Comparison of ENCODE assay signal across 15 mouse cellular contexts in genomic region chr4:131083405-131083804, GRCm38 (mm10).
"Had no signal": no experiment of that assay in that cellular context is flagged by ENCODE, and none has a peak within 500 bp of the region (broad histone marks: within the 10 kb centered on the region; RNA-seq: fewer than 3 reads in every experiment).

No protein-coding gene starts in this region.

- H3K4me3 ChIP-seq: left cerebral cortex, adult 2 months; limb, embryonic 10.5 days; liver, embryonic 15.5 days; myocyte; neural tube, embryonic 15.5 days had no signal

- DNase-seq: kidney, postnatal 10 days; kidney, postnatal 4 days; lung, adult 2 months; lung, postnatal 36 days; midbrain, embryonic 14.5 days; spleen, adult 18-20 months; thymus, adult 18-20 months; thymus, postnatal 14 days had no signal

- H3K4me2 ChIP-seq: liver, embryonic 11.5 days; liver, embryonic 15.5 days; neural tube, embryonic 15.5 days had no signal

- H3K9ac ChIP-seq: liver, embryonic 15.5 days; neural tube, embryonic 15.5 days had no signal

- ATAC-seq: lung, postnatal 0 days had no signal

- H3K27ac ChIP-seq: left cerebral cortex, adult 2 months; limb, embryonic 10.5 days; liver, embryonic 15.5 days; neural tube, embryonic 15.5 days had no signal

- H3K36me3 ChIP-seq: limb, embryonic 10.5 days; liver, embryonic 15.5 days; neural tube, embryonic 15.5 days had no signal

- H3K9me3 ChIP-seq: limb, embryonic 10.5 days; liver, embryonic 15.5 days; neural tube, embryonic 15.5 days had no signal

- H3K27me3 ChIP-seq: liver, embryonic 15.5 days had no signal

- H3K4me1 ChIP-seq: liver, embryonic 15.5 days had no signal
